Mouse (Mus musculus): Measurements from ENCODE around the gene Lamb1. TPM values are rescaled to one million over a fixed set of nuclear protein-coding genes. Genes with fewer than 3 reads are reported as not detected.

Gene Lamb1
- polyA plus RNA-seq, 2 experiments = 67.2 to 76.6 TPM

- TF ChIP-seq POLR2A (IDR thresholded peaks at IDR 0.05; ENCODE audit: borderline replicate concordance, extremely low read depth, insufficient read depth, insufficient read length) = no peak
- Histone ChIP-seq H3K9ac (ENCODE audit: low read depth, low read length, severe bottlenecking) (no peak overlapping the region), H3K27me3 (ENCODE audit: control insufficient read depth, insufficient read depth, low read length) (no peaks in the 10 kb centered on the region), H3K4me3 (replicated peaks; ENCODE audit: low read length) (no peak overlapping the region), H3K4me1 (ENCODE audit: control insufficient read depth, insufficient read depth, low read length) (no peaks in the 10 kb centered on the region), H3K4me2 (replicated peaks; ENCODE audit: low read depth, low read length, severe bottlenecking) (no peak overlapping the region), H3K9me3 (ENCODE audit: control insufficient read depth, low read length) (no peaks in the 10 kb centered on the region), H3K36me3 (ENCODE audit: control insufficient read depth, insufficient read depth, low read length) (no peaks in the 10 kb centered on the region), H3K27ac (replicated peaks; ENCODE audit: low read depth, low read length) (no peak overlapping the region)
- DNase-seq (ENCODE audit: low spot score) (no peak), ATAC-seq (ENCODE audit: low FRiP score, low read depth) (no peak)
- 85% methylated on average over 2 of the region's 2 CpGs for WGBS
Observed at GRCm38 (mm10) chr12:31244001-31244400, 21.0 kb upstream of the Lamb1 start.

DNA sequence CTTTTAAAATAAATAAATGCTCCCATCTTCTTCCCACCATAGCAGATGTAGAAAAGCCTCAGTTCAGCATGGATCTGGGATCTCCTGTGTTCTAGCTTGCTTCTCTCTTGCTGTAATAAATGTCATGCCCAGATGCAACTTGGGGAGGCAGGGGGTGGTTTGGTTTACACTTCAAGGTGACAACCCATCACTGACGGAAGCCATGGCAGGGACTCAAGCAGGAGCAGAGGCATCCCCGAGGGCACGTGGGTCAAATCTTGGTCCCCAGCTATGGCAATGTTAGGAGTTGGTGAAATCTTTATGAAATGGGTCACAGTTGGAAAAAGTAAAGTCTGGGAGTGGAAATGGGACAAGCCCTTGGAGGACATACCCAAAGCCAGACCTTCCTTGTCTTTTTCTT is 20.3 kb upstream of the Lamb1 start:
- H3K4me3 ChIP-seq (replicated peaks; ENCODE audit: low read length) = no peak overlapping the region
- no peaks in the 10 kb centered on the region for H3K9me3 ChIP-seq (ENCODE audit: control insufficient read depth, low read length)
- H3K4me2 ChIP-seq (replicated peaks; ENCODE audit: low read depth, low read length, severe bottlenecking) = no peak overlapping the region
- no peak for ATAC-seq (ENCODE audit: low FRiP score, low read depth)
- no peaks in the 10 kb centered on the region for H3K36me3 ChIP-seq (ENCODE audit: control insufficient read depth, insufficient read depth, low read length)
- no peak for TF ChIP-seq POLR2A (IDR thresholded peaks at IDR 0.05; ENCODE audit: borderline replicate concordance, extremely low read depth, insufficient read depth, insufficient read length)
- H3K4me1 ChIP-seq (ENCODE audit: control insufficient read depth, insufficient read depth, low read length) = no peaks in the 10 kb centered on the region
- no peak for DNase-seq (ENCODE audit: low spot score)
- H3K27ac ChIP-seq (replicated peaks; ENCODE audit: low read depth, low read length) = no peak overlapping the region
- no peaks in the 10 kb centered on the region for H3K27me3 ChIP-seq (ENCODE audit: control insufficient read depth, insufficient read depth, low read length)
- no peak overlapping the region for H3K9ac ChIP-seq (ENCODE audit: low read depth, low read length, severe bottlenecking)
- 73% methylated on average over 3 of the region's 3 CpGs for WGBS

- ATAC-seq (ENCODE audit: low FRiP score, low read depth) = no peak
- Histone ChIP-seq H3K9ac (ENCODE audit: low read depth, low read length, severe bottlenecking) (no peak overlapping the region), H3K27ac (replicated peaks; ENCODE audit: low read depth, low read length) (no peak overlapping the region), H3K4me2 (replicated peaks; ENCODE audit: low read depth, low read length, severe bottlenecking) (no peak overlapping the region), H3K4me1 (ENCODE audit: control insufficient read depth, insufficient read depth, low read length) (no peaks in the 10 kb centered on the region), H3K36me3 (ENCODE audit: control insufficient read depth, insufficient read depth, low read length) (no peaks in the 10 kb centered on the region), H3K27me3 (ENCODE audit: control insufficient read depth, insufficient read depth, low read length) (no peaks in the 10 kb centered on the region), H3K9me3 (ENCODE audit: control insufficient read depth, low read length) (no peaks in the 10 kb centered on the region), H3K4me3 (replicated peaks; ENCODE audit: low read length) (no peak overlapping the region)
- WGBS = 65% methylated on average over 3 of the region's 3 CpGs
- no peak for TF ChIP-seq POLR2A (IDR thresholded peaks at IDR 0.05; ENCODE audit: borderline replicate concordance, extremely low read depth, insufficient read depth, insufficient read length)
- DNase-seq (ENCODE audit: low spot score) = no peak
Observed at GRCm38 (mm10) chr12:31246153-31246552, 18.9 kb upstream of the Lamb1 start.

DNA sequence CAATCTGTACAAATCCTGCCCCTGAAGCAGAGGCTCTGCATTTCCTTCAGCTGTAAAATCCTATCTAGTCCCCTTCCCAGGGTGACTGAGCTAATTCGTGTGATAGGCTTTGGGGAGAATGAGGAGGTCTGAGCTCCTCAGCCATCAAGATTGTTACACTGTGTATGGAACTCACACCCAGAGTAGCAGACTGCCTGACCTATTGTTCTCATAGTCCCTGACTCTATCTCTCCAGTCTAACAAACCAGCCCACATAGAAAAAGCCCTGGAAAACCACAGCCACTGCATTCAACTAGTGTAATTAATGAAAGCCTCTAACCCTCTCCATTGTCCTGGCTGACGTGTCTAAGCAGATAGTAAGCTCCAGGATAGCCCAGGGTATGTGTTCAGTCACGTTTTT is 18.4 kb upstream of the Lamb1 start:
- Histone ChIP-seq H3K27ac (replicated peaks; ENCODE audit: low read depth, low read length) (no peak overlapping the region), H3K9ac (ENCODE audit: low read depth, low read length, severe bottlenecking) (no peak overlapping the region), H3K4me2 (replicated peaks; ENCODE audit: low read depth, low read length, severe bottlenecking) (no peak overlapping the region), H3K4me3 (replicated peaks; ENCODE audit: low read length) (no peak overlapping the region), H3K36me3 (ENCODE audit: control insufficient read depth, insufficient read depth, low read length) (no peaks in the 10 kb centered on the region), H3K27me3 (ENCODE audit: control insufficient read depth, insufficient read depth, low read length) (no peaks in the 10 kb centered on the region), H3K9me3 (ENCODE audit: control insufficient read depth, low read length) (no peaks in the 10 kb centered on the region), H3K4me1 (ENCODE audit: control insufficient read depth, insufficient read depth, low read length) (no peaks in the 10 kb centered on the region)
- ATAC-seq (ENCODE audit: low FRiP score, low read depth) = no peak
- 54% methylated on average over 3 of the region's 3 CpGs for WGBS
- no peak for DNase-seq (ENCODE audit: low spot score)
- TF ChIP-seq POLR2A (IDR thresholded peaks at IDR 0.05; ENCODE audit: borderline replicate concordance, extremely low read depth, insufficient read depth, insufficient read length) = no peak

DNA sequence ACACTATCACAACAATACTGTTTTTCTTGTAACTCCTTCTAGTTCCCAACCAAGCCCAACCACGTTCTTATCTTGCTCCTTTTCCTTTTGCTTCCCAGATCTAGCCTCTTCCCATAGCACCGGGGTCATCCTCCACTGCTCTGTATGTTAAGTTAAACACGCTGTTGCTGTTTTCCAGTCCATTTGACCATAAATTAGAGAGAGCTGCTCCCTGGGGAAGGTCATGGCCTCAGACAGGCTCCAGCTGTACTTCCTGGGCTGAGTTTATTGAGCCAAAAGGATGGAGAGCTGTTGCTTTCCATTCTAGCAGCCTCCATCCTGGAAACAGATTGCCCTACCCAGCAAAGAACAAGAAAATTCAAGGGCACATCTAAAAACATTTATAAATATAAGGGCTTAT is 16.9 kb upstream of the Lamb1 start:
- DNase-seq (ENCODE audit: low spot score) = no peak
- Histone ChIP-seq H3K9ac (ENCODE audit: low read depth, low read length, severe bottlenecking) (no peak overlapping the region), H3K36me3 (ENCODE audit: control insufficient read depth, insufficient read depth, low read length) (no peaks in the 10 kb centered on the region), H3K9me3 (ENCODE audit: control insufficient read depth, low read length) (no peaks in the 10 kb centered on the region), H3K4me3 (replicated peaks; ENCODE audit: low read length) (no peak overlapping the region), H3K27ac (replicated peaks; ENCODE audit: low read depth, low read length) (no peak overlapping the region), H3K27me3 (ENCODE audit: control insufficient read depth, insufficient read depth, low read length) (no peaks in the 10 kb centered on the region), H3K4me1 (ENCODE audit: control insufficient read depth, insufficient read depth, low read length) (no peaks in the 10 kb centered on the region), H3K4me2 (replicated peaks; ENCODE audit: low read depth, low read length, severe bottlenecking) (no peak overlapping the region)
- TF ChIP-seq POLR2A (IDR thresholded peaks at IDR 0.05; ENCODE audit: borderline replicate concordance, extremely low read depth, insufficient read depth, insufficient read length) = no peak
- no peak for ATAC-seq (ENCODE audit: low FRiP score, low read depth)
- WGBS = 35% methylated on average over 3 of the region's 3 CpGs

DNA sequence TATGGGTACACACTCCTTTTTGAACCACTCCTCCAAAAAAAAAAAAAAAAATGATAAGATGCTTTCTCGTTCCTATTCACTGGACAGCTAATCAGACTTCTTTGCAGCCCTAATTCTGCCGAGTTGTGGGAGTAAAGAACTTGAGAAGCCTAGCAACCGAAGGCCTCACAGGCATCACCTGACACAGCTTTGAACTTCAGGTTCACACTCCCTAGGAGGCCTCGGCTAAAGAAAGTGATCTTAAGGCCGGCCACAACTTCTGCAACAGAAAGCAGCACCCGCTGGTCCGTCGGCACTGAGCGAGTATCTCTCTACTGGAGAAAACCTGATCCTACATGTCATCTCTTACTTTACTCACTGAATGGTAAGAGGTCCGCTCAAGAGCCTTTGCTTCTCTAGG is 16.4 kb upstream of the Lamb1 start:
- no peak overlapping the region for H3K4me2 ChIP-seq (replicated peaks; ENCODE audit: low read depth, low read length, severe bottlenecking)
- H3K9ac ChIP-seq (ENCODE audit: low read depth, low read length, severe bottlenecking) = no peak overlapping the region
- no peaks in the 10 kb centered on the region for H3K27me3 ChIP-seq (ENCODE audit: control insufficient read depth, insufficient read depth, low read length)
- WGBS = 37% methylated on average over 10 of the region's 10 CpGs
- no peak overlapping the region for H3K27ac ChIP-seq (replicated peaks; ENCODE audit: low read depth, low read length)
- no peak for TF ChIP-seq POLR2A (IDR thresholded peaks at IDR 0.05; ENCODE audit: borderline replicate concordance, extremely low read depth, insufficient read depth, insufficient read length)
- H3K4me3 ChIP-seq (replicated peaks; ENCODE audit: low read length) = no peak overlapping the region
- DNase-seq (ENCODE audit: low spot score) = no peak
- H3K9me3 ChIP-seq (ENCODE audit: control insufficient read depth, low read length) = no peaks in the 10 kb centered on the region
- no peaks in the 10 kb centered on the region for H3K4me1 ChIP-seq (ENCODE audit: control insufficient read depth, insufficient read depth, low read length)
- H3K36me3 ChIP-seq (ENCODE audit: control insufficient read depth, insufficient read depth, low read length) = no peaks in the 10 kb centered on the region
- ATAC-seq (ENCODE audit: low FRiP score, low read depth) = no peak
